Mouse (Mus musculus) bone marrow macrophage, adult 2 months (primary cell): ENCODE data around the gene Slc38a10. TPM values are rescaled to one million over a fixed set of nuclear protein-coding genes. Genes with fewer than 3 reads are reported as not detected.

Experiments
- H3K27ac ChIP-seq: 2 replicates; pipeline ENCODE4 v1.5.1; 2012; ENCODE audit warnings: low read depth, low read length; ENCODE audit not compliant: insufficient read depth
- H3K4me1 ChIP-seq: 2 replicates; pipeline ENCODE4 v1.6.1; 2012; ENCODE audit warnings: low read length; ENCODE audit not compliant: control insufficient read depth, insufficient read depth
- H3K4me3 ChIP-seq: 2 replicates; pipeline ENCODE4 v1.5.1; 2012; ENCODE audit warnings: mild to moderate bottlenecking, low read length, moderate library complexity; ENCODE audit not compliant: insufficient read depth
- CTCF ChIP-seq: IDR thresholded peaks from 2 replicates; pipeline ENCODE4 v1.5.1; 2012; ENCODE audit warnings: low read depth, mild to moderate bottlenecking, low read length, moderate library complexity
- POLR2A ChIP-seq: IDR thresholded peaks from 2 replicates; pipeline ENCODE4 v1.6.1; 2012; ENCODE audit warnings: mild to moderate bottlenecking, low read depth, low read length, borderline replicate concordance
- polyA plus RNA-seq: library from polyadenylated mRNA; stranded (reverse); fragments of >200 nt; gene quantifications from 2 replicates; pipeline ENCODE4 v1.2.4, GENCODE M21; 2012; ENCODE audit not compliant: missing spikeins, insufficient read depth, insufficient read length

Gene Slc38a10
- polyA plus RNA-seq, 1 experiment: 60.0 TPM

DNA sequence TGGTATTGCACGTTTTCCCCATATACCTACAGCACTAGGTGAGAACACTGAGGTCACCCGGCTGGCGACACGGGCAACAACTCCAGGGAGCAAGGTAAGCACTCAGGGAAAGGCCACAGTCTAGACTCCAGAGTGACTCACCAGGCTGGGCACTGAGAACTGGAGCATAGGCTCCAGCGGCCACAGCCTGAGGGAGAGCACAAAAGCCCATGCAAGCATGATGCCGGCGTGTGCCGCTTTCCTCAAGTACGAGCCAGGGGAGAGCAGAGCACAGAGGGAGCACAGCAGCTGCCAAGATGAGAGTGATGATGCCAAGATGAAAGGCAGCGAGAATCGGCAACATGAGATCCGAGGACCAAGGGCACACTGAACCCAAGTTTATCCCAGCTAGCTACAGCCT is 29.0 kb downstream of the Slc38a10 start:
- H3K4me3 ChIP-seq: no peak overlapping the region
- H3K27ac ChIP-seq: no peak overlapping the region
- TF ChIP-seq POLR2A (no peak), CTCF (no peak)
- no peaks in the 10 kb centered on the region for H3K4me1 ChIP-seq

DNA sequence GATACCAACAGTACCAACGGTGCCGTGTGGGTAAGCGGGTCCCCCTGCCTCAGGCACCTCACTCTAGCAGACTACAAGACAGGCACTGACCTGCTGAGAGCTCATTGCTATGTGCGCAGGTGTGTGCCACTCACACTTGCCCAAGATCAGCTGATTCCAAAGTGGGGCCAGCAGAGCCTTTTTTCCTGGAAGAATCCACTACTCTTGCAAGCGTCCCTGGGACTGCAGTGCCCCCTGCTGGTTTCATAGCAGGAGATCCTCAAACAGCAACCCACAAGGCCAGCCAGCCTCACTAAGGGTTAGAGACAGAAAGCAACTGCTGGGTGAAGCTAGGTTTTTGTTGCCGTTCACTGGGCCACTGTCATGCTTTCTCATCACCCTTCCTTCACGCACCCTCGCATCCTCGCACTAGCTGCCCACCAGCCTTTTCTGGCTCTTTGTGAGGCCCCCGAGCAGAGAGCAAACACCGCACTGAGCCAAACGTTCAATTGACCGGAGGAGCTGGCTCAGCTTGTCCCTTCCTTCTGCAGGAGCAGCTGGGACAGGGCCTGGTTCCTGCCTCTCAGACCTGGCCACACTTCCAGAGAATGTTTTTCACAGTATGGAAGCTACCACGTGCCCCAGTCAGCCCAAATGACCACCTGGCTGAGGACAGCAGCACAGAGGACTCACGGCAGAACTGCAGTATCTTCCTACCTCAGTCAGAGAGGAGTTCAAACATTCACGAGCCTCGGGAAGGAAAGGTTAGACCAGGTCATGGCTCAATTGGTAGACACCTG is 30.3 kb downstream of the Slc38a10 start:
- Histone ChIP-seq H3K27ac (no peak overlapping the region), H3K4me1 (no peaks in the 10 kb centered on the region), H3K4me3 (no peak overlapping the region)
- TF ChIP-seq CTCF: peak; percentile 30; the same call in 1 of the 2 replicates
- TF ChIP-seq POLR2A: no peak

DNA sequence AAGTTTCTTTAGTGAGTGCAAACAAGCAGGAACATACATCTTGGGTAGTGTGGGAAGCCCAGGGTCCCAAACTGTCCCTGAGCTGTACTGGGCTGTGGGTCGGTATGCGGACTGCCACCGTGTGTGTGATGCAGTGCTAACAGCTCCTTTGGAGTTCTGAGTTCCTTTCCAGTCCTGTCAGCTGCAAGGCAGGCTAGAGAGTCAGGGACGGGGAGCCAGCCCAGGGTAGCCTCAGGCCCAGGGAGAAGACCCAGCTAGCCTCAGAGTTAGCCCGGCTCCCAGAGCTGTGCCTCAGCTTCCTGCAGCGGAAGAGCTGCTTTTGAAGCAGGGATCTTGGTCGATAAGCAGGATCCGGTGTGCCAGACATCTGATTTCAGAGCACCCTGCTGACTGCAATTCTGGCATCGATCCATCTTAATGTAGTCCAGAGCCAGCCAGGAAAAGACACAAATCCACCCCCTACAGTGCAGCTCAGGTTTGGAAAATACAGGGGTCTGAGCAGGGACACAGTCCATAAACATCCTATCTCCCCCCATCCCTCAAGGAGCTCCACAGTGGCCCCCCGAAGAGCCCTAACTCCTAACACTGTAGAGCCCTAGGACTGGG is 31.1 kb downstream of the Slc38a10 start:
- Histone ChIP-seq H3K4me1 (no peaks in the 10 kb centered on the region), H3K27ac (no peak overlapping the region), H3K4me3 (no peak overlapping the region)
- TF ChIP-seq CTCF: no peak
- no peak for TF ChIP-seq POLR2A

DNA sequence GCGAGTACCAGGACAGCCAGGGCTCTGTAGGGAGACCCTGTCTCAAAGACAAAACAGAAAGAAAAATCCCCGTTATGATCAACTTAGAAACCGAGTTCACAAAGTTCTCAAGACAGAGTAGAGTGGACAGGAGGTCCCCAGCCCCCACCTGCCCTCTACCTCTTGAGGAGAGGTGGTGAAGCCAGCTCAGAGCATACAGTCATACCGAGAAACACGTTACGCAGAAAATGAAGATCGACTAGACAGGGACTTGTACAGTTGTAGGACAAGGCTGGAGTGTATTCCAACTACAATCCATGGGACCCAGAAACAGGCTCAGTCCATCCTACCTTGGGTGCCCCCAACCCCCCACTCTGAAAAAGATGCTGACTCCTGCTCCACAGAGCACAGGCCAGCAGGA is 32.0 kb downstream of the Slc38a10 start:
- no peaks in the 10 kb centered on the region for H3K4me1 ChIP-seq
- no peak for TF ChIP-seq POLR2A
- no peak overlapping the region for H3K27ac ChIP-seq
- no peak overlapping the region for H3K4me3 ChIP-seq

DNA sequence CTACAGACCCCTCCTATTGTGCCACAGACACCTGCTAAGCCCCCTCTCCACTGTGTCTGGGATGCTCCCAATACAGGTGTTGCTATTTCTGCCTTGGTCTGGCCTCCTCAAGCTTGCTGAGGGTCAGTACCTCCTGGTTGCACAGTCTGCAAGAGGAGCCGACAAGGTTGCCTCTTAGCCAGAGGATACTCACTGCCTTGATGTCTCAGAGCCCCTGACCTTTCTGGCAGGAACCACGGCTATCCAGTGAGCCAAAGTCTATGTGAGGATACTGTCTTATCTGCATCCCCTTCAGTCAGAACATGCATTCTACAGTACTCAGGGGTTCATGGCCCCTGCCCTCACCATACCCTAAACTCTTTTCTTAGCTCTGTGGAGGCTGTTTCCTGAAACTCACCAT is 33.5 kb downstream of the Slc38a10 start:
- no peak overlapping the region for H3K4me3 ChIP-seq
- H3K27ac ChIP-seq: no peak overlapping the region
- no peak for TF ChIP-seq CTCF
- TF ChIP-seq POLR2A: no peak
- H3K4me1 ChIP-seq: no peaks in the 10 kb centered on the region

DNA sequence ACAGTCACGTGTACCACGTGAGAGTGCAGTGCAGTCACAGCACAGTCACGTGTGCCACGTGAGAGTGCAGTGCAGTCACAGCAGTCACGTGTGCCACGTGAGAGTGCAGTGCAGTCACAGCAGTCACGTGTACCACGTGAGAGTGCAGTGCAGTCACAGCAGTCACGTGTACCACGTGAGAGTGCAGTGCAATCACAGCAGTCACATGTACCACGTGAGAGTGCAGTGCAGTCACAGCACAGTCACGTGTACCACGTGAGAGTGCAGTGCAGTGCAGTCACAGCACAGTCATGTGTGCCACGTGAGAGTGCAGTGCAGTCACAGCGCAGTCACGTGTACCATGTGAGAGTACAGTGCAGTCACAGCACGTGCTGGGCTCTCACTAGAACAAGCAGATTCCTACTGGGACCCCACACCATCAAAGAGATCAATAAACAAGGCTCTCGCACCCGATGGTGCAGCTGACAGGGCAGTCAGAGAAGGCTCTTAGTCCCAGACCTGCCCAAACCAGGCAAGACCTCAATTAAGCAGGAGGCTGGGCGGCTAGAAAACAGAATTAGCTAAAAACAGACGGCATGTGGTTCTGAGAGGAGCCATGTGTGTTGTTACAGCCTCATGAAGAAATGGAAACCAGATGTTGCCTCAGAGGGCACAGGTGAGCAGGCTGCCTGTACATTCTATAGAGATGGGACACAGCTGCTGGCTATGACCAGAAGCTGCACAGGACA is 36.5 kb downstream of the Slc38a10 start:
- Histone ChIP-seq H3K27ac (no peak overlapping the region), H3K4me3 (no peak overlapping the region), H3K4me1 (no peaks in the 10 kb centered on the region)
- TF ChIP-seq CTCF: no peak
- TF ChIP-seq POLR2A: no peak

DNA sequence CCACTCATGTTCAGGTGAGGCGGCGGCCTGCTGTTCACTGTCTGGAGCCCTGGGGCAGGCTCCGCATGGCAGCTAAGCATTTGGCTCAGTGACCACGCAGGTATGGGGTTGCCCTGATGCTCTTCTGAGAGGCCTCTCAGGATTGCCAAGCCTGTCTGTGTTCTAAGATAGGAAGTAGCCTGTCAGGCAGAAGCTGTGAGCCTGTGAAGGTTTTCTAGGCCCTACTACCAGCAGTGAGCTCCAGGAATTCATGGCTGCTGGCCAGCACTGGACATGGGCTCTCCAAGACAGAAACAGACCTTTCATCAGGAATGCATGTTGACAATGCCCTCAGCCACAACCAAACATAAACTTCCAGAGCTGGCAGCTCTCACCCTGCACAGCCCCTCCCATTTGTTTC is 39.0 kb downstream of the Slc38a10 start:
- TF ChIP-seq CTCF (no peak), POLR2A (no peak)
- Histone ChIP-seq H3K27ac (no peak overlapping the region), H3K4me3 (no peak overlapping the region), H3K4me1 (no peaks in the 10 kb centered on the region)

DNA sequence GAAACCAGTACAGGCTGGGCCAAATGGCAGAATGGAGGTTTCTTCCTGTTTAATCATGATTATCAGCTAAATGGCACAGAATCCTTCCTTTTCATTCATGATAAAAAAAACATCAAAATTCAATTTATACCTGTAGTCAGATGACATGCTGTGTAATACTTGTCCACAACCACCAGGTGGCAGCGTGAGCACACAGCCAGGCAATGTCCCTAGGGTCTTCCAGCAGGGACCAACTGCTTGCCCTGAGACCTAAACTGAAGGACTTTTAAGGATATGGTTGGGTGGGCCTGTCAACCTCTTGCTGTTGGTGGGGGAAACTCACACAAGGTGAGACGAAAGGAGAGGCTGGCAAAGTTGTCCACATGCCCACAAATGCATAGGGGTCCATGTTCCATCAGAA is 40.1 kb downstream of the Slc38a10 start:
- Histone ChIP-seq H3K4me3 (no peak overlapping the region), H3K4me1 (no peaks in the 10 kb centered on the region), H3K27ac (no peak overlapping the region)
- TF ChIP-seq POLR2A: no peak
- peak; percentile 96 for TF ChIP-seq CTCF

DNA sequence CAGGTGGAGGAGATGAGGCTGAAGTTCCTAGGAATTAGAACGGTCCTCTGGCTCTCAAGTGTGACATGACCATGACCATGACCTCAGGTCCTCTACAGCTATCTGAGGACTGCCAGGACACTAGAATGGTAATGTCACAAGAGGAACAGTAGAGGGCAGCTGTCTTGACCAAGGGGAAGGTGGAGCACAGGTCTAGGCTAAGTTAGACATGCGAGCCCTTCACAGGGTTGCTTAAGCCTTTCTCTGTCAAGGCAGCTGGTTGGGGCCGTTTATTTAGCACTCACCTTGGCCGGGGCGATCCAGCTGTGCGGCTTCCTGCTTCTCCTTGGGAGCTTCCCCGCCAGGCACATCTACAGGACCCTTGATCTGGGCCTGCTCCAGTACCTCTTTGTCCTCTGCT is 40.6 kb downstream of the Slc38a10 start:
- Histone ChIP-seq H3K4me1 (no peaks in the 10 kb centered on the region), H3K27ac (no peak overlapping the region), H3K4me3 (no peak overlapping the region)
- no peak for TF ChIP-seq POLR2A
- TF ChIP-seq CTCF: no peak
